Mouse (Mus musculus) liver, embryonic 12.5 days (tissue): ENCODE measurements around the gene Sorbs1. TPM values are rescaled to one million over a fixed set of nuclear protein-coding genes. Genes with fewer than 3 reads are reported as not detected.
A peak's percentile ranks its signal among the peaks of the same experiment; 100 is the strongest.

Experiments
- ATAC-seq: fragments of 200-750 bp; cut with Nextera tagmentation; 2 replicates; pipeline ENCODE4 v1.8.0; 2017; ENCODE audit warnings: moderate number of reproducible peaks, mild to moderate bottlenecking, moderate library complexity
- H3K27ac ChIP-seq: fragments of 300-500 bp; sonication (generic); 2 replicates; pipeline ENCODE4 v1.5.1; 2016; ENCODE audit warnings: mild to moderate bottlenecking
- H3K27me3 ChIP-seq: fragments of 300-500 bp; sonication (generic); replicated peaks from 2 replicates; pipeline ENCODE4 v1.6.1; 2016; ENCODE audit warnings: mild to moderate bottlenecking, moderate library complexity
- H3K36me3 ChIP-seq: fragments of 300-500 bp; sonication (generic); 2 replicates; pipeline ENCODE4 v1.6.1; 2016; ENCODE audit warnings: mild to moderate bottlenecking, moderate library complexity
- H3K4me1 ChIP-seq: fragments of 300-500 bp; sonication (generic); 2 replicates; pipeline ENCODE4 v1.6.1; 2016
- H3K4me2 ChIP-seq: fragments of 300-500 bp; sonication (generic); 2 replicates; pipeline ENCODE4 v1.6.1; 2016; ENCODE audit warnings: mild to moderate bottlenecking, moderate library complexity
- H3K4me3 ChIP-seq: fragments of 300-500 bp; sonication (generic); 2 replicates; pipeline ENCODE4 v1.5.1; 2016; ENCODE audit warnings: mild to moderate bottlenecking, moderate library complexity
- H3K9ac ChIP-seq: fragments of 300-500 bp; sonication (generic); 2 replicates; pipeline ENCODE4 v1.6.1; 2016; ENCODE audit warnings: mild to moderate bottlenecking, moderate library complexity
- H3K9me3 ChIP-seq: fragments of 300-500 bp; sonication (generic); replicated peaks from 2 replicates; pipeline ENCODE4 v1.6.1; 2016; ENCODE audit warnings: mild to moderate bottlenecking, moderate library complexity
- WGBS: fragments of 180-500 bp; shearing (Covaris S2); methylation state at CpG from one replicate; pipeline ENCODE4 v1.1.7; 2016; ENCODE audit not compliant: insufficient replicate concordance; 5-methylcytosine and 5-hydroxymethylcytosine counted together
- polyA plus RNA-seq: library from polyadenylated mRNA; unstranded; fragments of >200 nt; fragmentation: Nextera tagmentation; extraction: Ambion mirVana; gene quantifications from 2 replicates; pipeline ENCODE4 v1.2.1, GENCODE M21; 2016

The Sorbs1 gene
- polyA plus RNA-seq, 1 experiment from 2014 or later: 35.1 TPM

DNA sequence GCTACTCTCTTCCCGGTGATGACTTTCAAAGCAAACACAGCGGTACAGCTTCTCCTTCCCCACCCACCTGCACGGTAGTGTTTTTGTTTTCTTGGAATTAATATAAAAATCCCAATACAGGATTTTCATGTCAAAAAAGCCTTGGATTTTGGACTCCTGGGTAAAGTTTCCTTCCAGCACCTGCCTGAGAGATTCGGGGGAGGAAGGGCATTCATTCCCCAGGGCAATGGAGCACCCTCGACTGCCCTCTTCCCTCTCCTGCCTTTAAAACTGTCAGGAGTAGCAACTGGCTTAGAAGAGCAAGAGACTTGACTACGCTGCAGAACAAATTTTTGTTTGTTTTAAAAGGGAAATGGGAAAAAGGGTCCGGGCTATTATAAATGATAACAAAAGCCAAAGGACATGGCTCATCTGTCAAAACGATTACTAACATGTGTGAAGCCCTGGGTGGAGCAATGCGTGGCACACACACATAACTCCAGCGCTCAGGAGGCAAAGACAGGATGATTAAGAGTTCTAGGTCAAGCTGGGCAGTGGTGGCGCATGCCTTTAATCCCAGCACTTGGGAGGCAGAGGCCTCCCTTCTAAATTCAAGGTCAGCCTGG, 113.1 kb downstream of the Sorbs1 start:
- H3K36me3 ChIP-seq: peaks cover 24% of the 10 kb centered on the region
- no peaks in the 10 kb centered on the region for H3K27me3 ChIP-seq
- no peak for ATAC-seq
- no peak overlapping the region for H3K4me3 ChIP-seq
- peaks cover 16% of the 10 kb centered on the region for H3K4me1 ChIP-seq
- 78% methylated on average over 11 of the region's 11 CpGs for WGBS
- H3K9me3 ChIP-seq: no peaks in the 10 kb centered on the region
- H3K9ac ChIP-seq: no peak overlapping the region
- no peak overlapping the region for H3K4me2 ChIP-seq
- H3K27ac ChIP-seq: no peak overlapping the region

DNA sequence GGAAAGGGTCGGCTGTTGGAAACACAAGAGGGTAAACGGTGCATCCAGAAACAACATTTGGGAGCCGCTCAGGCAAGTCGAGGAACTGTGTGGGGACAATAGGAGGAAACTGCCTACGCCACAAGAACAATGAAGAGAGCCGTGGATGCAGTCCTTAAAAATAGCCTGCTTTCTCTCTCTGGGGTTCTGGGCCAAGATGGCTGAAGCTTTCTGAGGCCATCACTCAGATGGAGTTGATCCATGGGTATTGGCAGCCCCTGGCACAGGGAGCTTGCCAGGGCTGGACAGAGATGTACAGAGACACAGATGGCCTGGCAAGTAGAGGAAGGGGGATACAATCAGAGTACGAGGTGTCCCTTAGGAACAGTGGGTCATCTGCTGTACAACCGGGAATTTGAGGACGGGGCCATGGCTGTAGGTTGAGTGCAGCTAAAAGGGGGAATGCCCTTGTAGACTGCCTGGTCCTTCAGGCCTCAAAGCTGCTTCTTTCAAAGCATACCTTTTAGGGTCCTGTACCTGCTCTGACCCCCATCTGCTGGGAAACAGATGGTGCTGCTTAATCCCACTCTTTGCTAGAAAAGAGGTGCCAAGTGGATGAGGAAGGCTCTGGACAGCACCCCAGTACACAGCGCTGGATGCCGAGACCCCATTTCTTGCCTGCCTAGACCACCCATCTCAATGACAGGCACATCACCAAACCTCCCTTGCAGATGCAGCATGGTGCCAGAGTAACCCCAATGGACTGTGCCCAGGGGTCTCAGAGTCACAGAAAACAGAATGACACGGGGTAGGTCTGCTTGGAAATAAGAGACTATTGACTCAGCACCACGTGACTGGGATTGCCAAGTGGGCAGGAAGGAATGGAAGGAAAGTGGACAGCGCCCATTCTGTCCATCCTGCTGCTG, 117.6 kb downstream of the Sorbs1 start:
- WGBS: 67% methylated on average over 14 of the region's 14 CpGs

DNA sequence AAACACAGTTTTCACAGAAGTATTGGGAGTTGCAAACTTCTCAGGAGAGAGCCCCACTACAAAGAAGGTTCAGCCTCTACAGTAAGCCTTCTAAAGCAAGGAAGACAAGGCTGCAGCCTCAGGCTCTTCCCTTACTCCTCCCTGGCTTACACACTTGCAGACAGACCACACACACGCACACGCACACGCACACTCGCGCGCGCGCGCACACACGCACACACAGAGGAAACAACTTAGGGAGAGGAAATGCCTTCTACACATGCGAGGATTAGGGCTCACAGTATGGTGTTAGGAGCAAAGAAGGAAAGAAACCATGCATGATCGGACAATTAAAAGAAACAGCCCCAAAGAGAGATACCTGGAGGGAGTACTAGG, 118.3 kb downstream of the Sorbs1 start:
- H3K9me3 ChIP-seq: no peaks in the 10 kb centered on the region
- H3K4me2 ChIP-seq: no peak overlapping the region
- peaks cover 33% of the 10 kb centered on the region for H3K36me3 ChIP-seq
- no peak for ATAC-seq
- no peak overlapping the region for H3K9ac ChIP-seq
- H3K4me3 ChIP-seq: no peak overlapping the region
- 0 out of 2 replicates have a peak overlapping the region, but pooled peaks have one; percentile 37 for H3K27ac ChIP-seq
- 64% methylated on average over 12 of the region's 12 CpGs for WGBS
- no peaks in the 10 kb centered on the region for H3K27me3 ChIP-seq
- H3K4me1 ChIP-seq: peaks cover 10% of the 10 kb centered on the region; the same call in 1 of the 2 replicates

More for the DNA sequence above, 117.6 kb downstream of the Sorbs1 start:
- Histone ChIP-seq H3K36me3 (peaks cover 33% of the 10 kb centered on the region), H3K9ac (no peak overlapping the region), H3K4me2 (no peak overlapping the region), H3K4me3 (no peak overlapping the region), H3K9me3 (no peaks in the 10 kb centered on the region), H3K27me3 (no peaks in the 10 kb centered on the region), H3K4me1 (peaks cover 14% of the 10 kb centered on the region), H3K27ac (no peak overlapping the region)
- ATAC-seq: no peak

- no peak overlapping the region for H3K4me2 ChIP-seq
- no peak overlapping the region for H3K4me3 ChIP-seq
- H3K9me3 ChIP-seq: no peaks in the 10 kb centered on the region
- H3K4me1 ChIP-seq: peaks cover 10% of the 10 kb centered on the region; the same call in 1 of the 2 replicates
- 43% methylated on average over 10 of the region's 10 CpGs for WGBS
- H3K36me3 ChIP-seq: peaks cover 33% of the 10 kb centered on the region
- ATAC-seq: no peak
- H3K9ac ChIP-seq: no peak overlapping the region
- 0 out of 2 replicates have a peak overlapping the region, but pooled peaks have one; percentile 37 for H3K27ac ChIP-seq
- no peaks in the 10 kb centered on the region for H3K27me3 ChIP-seq
Measured at GRCm38 (mm10) chr19:40394555-40395320, 118.8 kb downstream of the Sorbs1 start.

DNA sequence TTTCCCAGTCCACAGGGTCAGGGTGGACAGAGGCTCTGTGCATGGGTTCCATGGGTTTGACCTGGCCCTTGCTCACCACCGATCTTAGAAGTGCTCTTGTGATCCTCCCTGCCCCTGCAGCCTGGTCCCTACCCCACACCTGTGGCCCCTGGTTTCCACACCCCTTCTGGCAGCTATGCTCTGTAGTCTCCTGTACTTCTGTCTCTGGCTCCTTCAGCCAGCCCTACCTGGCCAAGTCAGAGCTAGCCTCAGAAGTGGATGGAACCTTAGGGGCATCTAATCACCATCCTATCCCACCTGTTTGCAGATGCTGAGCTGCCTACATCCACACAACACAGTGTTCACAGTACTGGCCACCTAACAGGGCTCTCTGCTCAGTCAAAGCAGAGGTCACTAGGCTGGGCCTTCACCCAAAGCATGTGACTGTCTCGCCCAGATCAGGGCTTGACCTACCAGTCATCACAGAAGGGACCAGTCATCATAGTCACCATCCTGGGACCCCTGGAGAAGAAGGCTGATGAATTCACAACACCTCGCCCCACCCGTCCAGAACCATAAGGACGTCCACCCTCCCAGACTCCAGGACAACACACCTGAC, 120.7 kb downstream of the Sorbs1 start:
- Histone ChIP-seq H3K4me1 (peaks cover 10% of the 10 kb centered on the region; the same call in 1 of the 2 replicates), H3K4me3 (no peak overlapping the region), H3K36me3 (peaks cover 21% of the 10 kb centered on the region), H3K9ac (no peak overlapping the region), H3K27me3 (no peaks in the 10 kb centered on the region), H3K4me2 (no peak overlapping the region), H3K9me3 (no peaks in the 10 kb centered on the region), H3K27ac (no peak overlapping the region)
- WGBS: 75% methylated on average over 5 of the region's 5 CpGs
- no peak for ATAC-seq

DNA sequence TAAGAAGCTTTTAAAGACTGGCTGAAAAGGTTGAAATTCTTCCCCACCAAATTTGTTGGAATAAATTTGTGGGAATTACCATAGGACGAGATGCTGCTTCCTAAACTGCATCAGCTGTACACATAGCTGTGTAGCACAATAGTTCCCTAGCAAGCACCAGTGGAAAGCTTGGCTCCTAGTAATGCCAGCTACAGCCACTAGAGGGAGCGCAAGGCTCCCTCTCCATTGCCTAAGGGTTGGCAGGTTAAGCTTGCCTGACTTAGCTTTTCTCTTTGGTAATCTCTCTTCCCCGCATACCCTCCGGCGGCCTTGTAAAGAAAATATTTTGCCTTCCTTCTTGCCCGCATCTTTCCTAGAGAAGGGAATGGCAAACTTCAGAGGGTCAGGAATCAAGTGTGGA, 122.1 kb downstream of the Sorbs1 start:
- Histone ChIP-seq H3K27me3 (no peaks in the 10 kb centered on the region), H3K9me3 (no peaks in the 10 kb centered on the region), H3K27ac (no peak overlapping the region), H3K4me1 (peaks cover 10% of the 10 kb centered on the region; the same call in 1 of the 2 replicates), H3K4me3 (no peak overlapping the region), H3K4me2 (no peak overlapping the region), H3K36me3 (peaks cover 27% of the 10 kb centered on the region), H3K9ac (no peak overlapping the region)
- peak; percentile 55; the same call in 1 of the 2 replicates for ATAC-seq
- WGBS: 11% methylated on average over 6 of the region's 6 CpGs

- 72% methylated on average over 3 of the region's 3 CpGs for WGBS
- Histone ChIP-seq H3K4me3 (no peak overlapping the region), H3K27ac (no peak overlapping the region), H3K4me1 (no peaks in the 10 kb centered on the region), H3K27me3 (no peaks in the 10 kb centered on the region), H3K9ac (no peak overlapping the region), H3K36me3 (peaks cover 21% of the 10 kb centered on the region; the same call in 1 of the 2 replicates), H3K9me3 (no peaks in the 10 kb centered on the region), H3K4me2 (no peak overlapping the region)
- ATAC-seq: no peak
Measured at GRCm38 (mm10) chr19:40386916-40387315, 126.7 kb downstream of the Sorbs1 start.

- Histone ChIP-seq H3K4me3 (no peak overlapping the region), H3K36me3 (peaks cover 34% of the 10 kb centered on the region), H3K27ac (no peak overlapping the region), H3K9me3 (no peaks in the 10 kb centered on the region), H3K4me1 (no peaks in the 10 kb centered on the region), H3K9ac (no peak overlapping the region), H3K4me2 (no peak overlapping the region), H3K27me3 (no peaks in the 10 kb centered on the region)
- 80% methylated on average over 3 of the region's 3 CpGs for WGBS
- ATAC-seq: no peak
Measured at GRCm38 (mm10) chr19:40385334-40385733, 128.2 kb downstream of the Sorbs1 start.

DNA sequence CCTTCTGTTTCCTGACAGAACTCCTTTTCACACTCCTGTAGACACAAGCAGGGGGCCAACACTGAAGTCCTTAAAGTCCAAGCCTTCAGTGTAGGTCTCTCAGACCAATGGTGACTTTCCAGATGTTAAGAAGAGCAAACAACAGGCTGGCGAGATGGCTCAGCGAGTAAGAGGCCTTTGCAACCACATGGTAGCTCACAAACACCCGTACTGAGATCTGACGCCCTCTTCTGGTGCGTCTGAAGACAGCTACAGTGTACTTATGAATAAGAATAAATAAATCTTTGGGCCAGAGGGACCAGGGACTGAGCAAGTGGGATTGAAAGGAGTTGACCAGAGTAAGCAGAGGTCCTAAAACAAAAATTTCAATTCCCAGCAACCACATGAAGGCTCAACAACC, 129.6 kb downstream of the Sorbs1 start:
- H3K9ac ChIP-seq: no peak overlapping the region
- no peaks in the 10 kb centered on the region for H3K27me3 ChIP-seq
- H3K4me2 ChIP-seq: no peak overlapping the region
- peaks cover 40% of the 10 kb centered on the region for H3K36me3 ChIP-seq
- H3K4me3 ChIP-seq: no peak overlapping the region
- no peaks in the 10 kb centered on the region for H3K9me3 ChIP-seq
- H3K4me1 ChIP-seq: no peaks in the 10 kb centered on the region
- ATAC-seq: no peak
- WGBS: 44% methylated on average over 5 of the region's 5 CpGs
- H3K27ac ChIP-seq: no peak overlapping the region

GRCm38 (mm10) chr19:40380656-40381055, 132.9 kb downstream of the Sorbs1 start:
- Histone ChIP-seq H3K9me3 (no peaks in the 10 kb centered on the region), H3K36me3 (peaks cover 46% of the 10 kb centered on the region), H3K27me3 (no peaks in the 10 kb centered on the region), H3K4me2 (no peak overlapping the region), H3K27ac (no peak overlapping the region), H3K4me3 (no peak overlapping the region), H3K9ac (no peak overlapping the region), H3K4me1 (no peaks in the 10 kb centered on the region)
- ATAC-seq: no peak
- WGBS: 57% methylated on average over 3 of the region's 3 CpGs

- Histone ChIP-seq H3K27me3 (no peaks in the 10 kb centered on the region), H3K27ac (no peak overlapping the region), H3K4me1 (no peaks in the 10 kb centered on the region), H3K9ac (no peak overlapping the region), H3K4me3 (no peak overlapping the region), H3K36me3 (peaks cover 46% of the 10 kb centered on the region), H3K4me2 (no peak overlapping the region), H3K9me3 (no peaks in the 10 kb centered on the region)
- ATAC-seq: no peak
- 70% methylated on average over 6 of the region's 6 CpGs for WGBS
Measured at GRCm38 (mm10) chr19:40380005-40380404, 133.6 kb downstream of the Sorbs1 start.
